Mouse (Mus musculus) left cerebral cortex, adult 11 months (tissue): ENCODE results near the gene Zcchc14.
A peak's percentile ranks its signal among the peaks of the same experiment; 100 is the strongest.
"Not testable (repeated sequence)": the region's sequence is repeated elsewhere in the genome, so short reads cannot be mapped to it uniquely, and the experiment has no call there.

ENCODE experiments used
- DNase-seq: peaks from one replicate; pipeline ENCODE4 v3.0.0; 2022; ENCODE audit warnings: low spot score

Zcchc14 gene

GRCm38 (mm10) chr8:121621879-121622278, 30.8 kb downstream of the Zcchc14 start:
- no peak for DNase-seq

DNA sequence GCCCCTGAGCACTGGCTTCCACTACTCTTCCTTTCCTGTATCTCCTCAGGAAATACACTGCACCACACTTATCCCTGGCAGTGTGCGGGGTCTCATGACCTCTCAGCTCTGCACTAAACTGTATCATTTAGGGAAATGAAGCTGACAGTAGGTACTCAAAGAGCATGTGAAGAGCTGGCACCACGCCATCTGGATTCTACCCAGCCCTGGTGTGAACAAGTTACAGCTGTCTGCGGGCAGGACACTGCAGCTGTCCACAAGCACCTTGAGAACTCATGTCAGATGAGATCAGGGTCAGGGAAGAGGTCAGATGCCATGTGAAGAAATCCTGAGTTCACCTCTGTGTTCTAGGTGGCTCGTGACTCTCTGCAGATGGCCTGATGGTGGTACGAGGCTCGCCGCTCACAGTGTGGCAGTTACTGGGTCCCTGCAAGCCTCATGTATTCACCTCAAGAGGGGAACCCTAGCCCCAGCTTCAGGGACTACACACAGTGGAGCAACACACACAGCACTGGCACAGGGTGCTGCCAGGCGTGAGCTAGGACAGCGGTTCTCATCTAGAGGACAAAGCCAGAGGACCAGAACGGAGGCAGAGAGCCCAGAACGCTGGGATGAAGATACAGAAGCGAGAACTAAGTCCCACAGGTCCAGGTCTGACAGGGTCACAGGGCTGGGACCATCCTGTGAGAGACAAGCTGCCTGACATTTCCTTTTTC, 31.7 kb downstream of the Zcchc14 start:
- no peak for DNase-seq

- DNase-seq: no peak
Observed at GRCm38 (mm10) chr8:121619401-121619995, 33.2 kb downstream of the Zcchc14 start.

- no peak for DNase-seq
Observed at GRCm38 (mm10) chr8:121613419-121613818, 39.3 kb downstream of the Zcchc14 start.

DNA sequence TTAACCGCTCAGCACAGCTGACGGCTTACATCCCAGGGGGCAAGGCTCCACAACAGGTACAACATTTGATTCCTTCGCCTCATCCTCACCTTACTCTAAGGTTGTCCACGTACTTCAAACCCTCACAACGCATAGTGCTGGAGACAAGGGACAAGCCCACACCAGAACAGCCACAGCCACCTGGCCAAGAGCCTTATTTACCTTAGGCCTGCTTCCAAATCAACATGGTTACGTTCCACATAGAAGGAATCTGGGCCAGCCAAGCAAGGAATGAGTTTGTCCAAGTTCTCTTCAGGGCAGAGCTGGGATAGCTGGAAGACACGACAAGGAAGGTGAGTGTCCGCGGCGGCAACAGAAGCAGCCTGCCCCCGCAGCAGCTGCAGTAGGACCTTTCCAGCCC, 42.8 kb downstream of the Zcchc14 start:
- DNase-seq: no peak

- no peak for DNase-seq
Observed at GRCm38 (mm10) chr8:121609251-121609650, 43.5 kb downstream of the Zcchc14 start.

DNA sequence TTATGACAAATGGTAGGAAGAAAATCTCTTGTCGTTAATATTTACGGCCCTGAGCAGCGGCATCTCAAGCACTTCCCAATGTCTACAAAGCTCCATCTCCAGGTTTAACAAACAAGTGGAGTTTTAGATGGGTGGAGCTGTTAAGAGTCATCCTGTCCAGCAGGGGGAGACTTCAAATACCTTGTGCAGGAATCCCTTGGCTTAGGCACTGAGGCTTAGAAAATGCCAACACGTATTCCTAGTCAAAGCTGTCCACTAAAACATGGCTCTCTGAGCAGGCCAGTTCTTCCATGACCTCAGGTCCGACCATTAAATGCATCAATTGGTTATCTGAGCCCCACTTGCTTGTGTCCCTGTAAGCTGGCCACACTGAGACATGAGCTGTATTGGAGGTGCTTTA, 45.0 kb downstream of the Zcchc14 start:
- DNase-seq: no peak

DNA sequence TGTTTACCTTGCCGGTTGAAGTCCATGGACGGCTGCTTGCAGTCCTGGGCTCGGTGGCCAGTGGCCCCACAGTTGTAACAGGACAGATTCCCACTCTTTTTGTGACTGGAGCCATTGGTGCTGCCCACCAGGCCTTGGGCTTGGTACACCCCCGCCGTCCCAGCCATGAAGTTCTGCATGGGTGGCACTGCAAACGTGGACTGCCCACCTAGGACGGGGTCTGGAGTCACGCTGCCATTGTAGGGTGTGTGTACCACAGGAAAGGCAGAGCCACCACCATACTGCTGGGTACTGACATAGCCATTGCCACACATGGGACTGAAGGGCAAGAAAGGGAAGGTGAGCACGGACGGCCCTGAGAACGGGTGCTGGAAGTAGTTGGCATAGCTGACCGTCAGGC, 48.9 kb downstream of the Zcchc14 start:
- DNase-seq: no peak

GRCm38 (mm10) chr8:121602860-121603259, 49.8 kb downstream of the Zcchc14 start:
- DNase-seq: peak; percentile 77

GRCm38 (mm10) chr8:121602411-121602810, 50.3 kb downstream of the Zcchc14 start:
- DNase-seq: no peak

GRCm38 (mm10) chr8:121599842-121600241, 52.9 kb downstream of the Zcchc14 start:
- DNase-seq: no peak

DNA sequence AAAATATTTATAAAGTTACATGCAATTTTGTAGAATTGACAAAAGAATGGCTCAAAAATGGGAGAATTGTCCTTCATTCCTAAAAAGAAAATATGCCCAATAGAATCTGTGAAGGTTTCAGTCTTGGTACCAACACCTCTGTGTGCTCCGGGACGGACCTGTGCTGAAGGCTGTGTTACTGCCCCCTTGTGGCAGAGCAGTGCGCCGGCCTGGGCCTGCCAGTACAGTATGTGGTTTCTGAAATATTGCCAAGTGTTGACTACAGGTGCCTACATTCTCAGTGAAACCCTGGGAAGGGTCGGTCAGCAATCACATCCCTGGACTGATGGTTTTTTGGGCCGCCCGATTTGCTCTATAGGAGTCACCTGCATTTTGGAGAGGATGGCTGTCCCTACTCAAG, 53.8 kb downstream of the Zcchc14 start:
- DNase-seq: peak; percentile 65

DNA sequence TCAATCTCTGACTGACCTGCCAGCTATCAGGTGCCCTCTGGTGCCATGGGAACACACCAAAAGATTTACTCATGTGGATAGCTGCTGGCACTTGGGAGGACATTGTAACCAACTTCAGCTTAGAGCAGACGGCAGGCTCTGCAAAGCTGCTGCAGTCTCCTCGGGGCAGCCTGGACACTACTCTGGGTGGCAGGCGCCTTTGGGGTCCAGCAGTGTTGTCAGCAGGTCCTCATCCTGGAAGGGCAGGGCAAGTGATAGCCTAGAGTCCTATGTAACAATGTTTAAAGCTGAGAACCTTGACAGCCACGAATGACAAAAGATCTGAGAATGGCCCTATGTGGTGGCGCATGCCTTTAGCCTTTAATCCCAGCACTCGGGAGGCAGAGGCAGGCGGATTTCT, 54.5 kb downstream of the Zcchc14 start:
- DNase-seq: no peak

- not testable (repeated sequence) for DNase-seq
Observed at GRCm38 (mm10) chr8:121597492-121597891, 55.2 kb downstream of the Zcchc14 start.

DNA sequence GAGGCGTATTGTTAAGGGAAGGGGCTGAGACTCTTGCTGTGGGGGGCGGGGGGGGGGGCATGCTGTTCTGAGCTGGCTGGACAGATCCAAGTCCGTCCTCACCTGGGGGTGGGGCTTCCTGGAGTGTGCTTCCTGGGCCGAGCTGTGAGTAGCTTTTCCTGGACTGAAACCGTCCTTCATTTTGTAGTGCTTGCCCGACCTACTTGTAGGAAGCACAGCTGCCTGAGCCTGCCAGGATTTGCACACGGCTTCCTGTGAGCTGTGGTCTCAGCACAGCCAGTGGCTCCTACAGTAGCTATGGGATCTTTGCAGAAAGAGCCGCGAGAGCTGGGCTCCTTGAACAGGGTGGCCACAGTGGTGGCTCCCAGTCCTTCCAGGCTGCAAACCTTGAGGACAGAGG, 58.7 kb downstream of the Zcchc14 start:
- no peak for DNase-seq

DNA sequence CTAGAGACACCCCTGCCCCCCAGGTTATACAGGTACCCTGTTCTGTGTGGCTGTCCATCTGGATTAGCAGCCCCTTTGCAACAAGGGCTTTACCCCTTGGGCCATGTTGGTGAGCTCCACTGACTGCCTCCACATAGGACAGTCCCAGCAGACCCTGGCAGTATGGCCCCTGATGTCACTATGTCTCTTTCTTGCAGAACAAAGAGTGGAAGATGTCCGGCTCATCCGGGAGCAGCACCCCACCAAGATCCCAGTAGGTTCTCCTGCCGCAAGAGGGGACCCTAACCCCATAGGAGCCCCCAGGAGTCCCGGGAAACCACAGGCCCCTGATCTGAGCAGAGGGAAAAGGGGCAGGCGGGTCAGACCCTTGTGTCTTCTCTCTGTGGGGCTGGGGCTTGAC, 59.4 kb downstream of the Zcchc14 start:
- DNase-seq: no peak

DNA sequence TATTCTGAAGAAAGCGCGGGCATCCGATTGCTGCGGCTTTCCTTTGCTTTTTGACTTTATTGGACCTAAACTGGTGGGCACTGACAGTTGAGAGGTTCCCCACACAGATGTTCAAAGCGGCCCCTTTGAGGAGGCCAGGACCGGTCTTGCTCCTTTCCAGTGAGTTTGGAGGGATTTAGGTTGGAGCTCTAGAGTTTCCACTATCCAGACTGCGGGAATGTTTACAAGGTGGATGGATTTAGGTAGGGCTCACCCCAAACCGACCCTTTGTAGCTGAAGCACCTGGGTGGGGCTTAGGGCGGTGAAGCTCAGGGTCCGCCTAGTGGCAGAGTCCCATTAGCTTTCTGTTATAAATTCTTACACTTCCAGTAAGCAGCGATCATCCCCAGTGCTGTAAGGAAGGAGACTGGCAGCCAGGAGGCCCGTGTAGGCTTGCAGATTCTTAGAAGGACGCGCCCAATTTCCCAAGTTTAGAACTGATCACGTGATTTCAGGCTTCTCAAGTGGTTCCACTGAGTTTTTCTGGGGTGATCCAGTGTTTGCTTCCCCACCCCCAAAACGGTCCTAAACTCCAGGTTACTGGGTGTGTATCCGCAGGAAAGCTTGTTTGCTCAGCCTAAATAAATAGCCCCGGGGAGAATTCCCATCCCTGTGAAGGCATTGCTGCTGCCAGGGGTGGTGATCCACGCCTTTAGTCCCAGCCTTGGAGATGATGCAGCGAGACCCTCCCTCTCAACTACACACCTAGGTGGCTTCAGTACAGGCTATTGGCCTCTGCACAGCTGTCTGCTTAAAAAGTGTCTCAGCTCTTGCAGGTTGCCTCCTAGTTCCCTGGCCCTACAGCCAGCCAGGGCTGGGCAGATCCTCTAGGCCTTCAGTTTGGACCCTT, 61.3 kb downstream of the Zcchc14 start:
- no peak for DNase-seq

- DNase-seq: peak; percentile 95
Observed at GRCm38 (mm10) chr8:121590203-121591177, 62.2 kb downstream of the Zcchc14 start, which contains the start of gene Map1lc3b. Gene Map1lc3b (plus strand): TSS chr8:121590361.

DNA sequence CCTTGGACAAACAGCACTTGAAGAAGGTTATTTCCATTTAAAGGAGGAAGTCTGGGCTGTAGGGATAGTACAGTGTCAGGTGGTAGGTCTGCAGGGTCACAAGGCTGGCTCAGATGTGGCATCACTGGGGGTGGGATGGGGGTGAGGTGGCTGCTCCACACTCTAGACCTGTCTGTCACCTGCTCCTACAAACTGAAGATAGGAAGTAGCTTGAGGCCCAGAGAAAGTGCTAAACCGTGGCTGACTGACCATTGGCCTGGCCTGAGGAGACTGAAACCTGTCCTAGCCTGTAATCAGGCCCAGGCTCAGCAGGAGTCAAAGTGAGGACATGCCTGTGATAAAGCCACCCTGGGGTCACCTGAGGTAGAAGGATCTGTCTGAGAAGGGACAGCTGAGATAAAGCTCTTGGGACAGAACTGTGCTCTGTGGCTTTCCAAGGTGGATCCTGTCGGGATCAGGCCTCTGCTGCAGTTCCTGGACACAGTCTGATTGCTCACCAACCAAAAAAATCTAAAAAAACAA, 63.4 kb downstream of the Zcchc14 start:
- no peak for DNase-seq

DNA sequence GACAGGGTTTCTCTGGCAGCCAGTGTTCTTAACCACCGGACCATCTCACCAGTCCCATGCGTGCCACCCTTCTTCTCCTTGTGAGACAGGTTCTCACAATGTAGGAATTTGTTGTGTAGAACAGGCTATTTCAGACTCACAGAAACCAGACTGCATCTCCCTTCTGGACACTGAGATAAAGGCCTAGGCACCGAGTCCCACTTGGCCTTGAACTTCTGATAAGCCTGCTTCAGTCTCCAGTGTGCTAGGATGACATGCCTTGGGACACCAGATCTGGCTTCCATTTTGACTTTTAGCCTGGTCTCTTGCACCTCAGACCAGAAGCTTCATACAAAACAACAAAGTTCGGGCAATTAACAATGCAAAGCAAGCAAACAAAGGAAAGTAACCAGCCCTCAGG, 64.0 kb downstream of the Zcchc14 start:
- DNase-seq: no peak

- DNase-seq: peak; percentile 100
Observed at GRCm38 (mm10) chr8:121585159-121585825, 67.4 kb downstream of the Zcchc14 start.
